ENCODE assay signal across 10 mouse cellular contexts in the genomic region with DNA sequence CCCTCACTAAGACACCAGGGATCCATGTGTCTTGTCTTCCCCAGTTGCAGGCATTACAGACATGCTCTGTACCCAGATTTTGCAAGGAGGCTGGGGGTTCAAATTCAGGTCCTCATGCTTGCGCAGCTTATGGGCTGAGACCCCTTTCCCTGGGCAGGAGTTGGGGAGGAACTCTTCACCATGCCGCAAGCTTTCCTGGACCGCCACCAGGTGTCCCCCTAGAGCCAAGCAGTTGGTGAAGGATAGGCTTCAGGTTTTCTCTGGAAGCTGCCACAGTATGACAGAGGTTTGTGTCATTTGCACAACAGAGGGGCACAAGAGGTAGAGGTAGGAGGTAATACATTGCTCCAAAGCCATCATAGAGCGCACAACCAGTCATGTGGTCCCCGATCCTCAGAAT. TPM values are rescaled to one million over a fixed set of nuclear protein-coding genes. Genes with fewer than 3 reads are reported as not detected.
DNase-seq lines count a peak whose midpoint lies in the region; ATAC-seq and TF ChIP-seq lines count a peak whose summit lies in the region.
"Had no signal": no experiment of that assay in that cellular context is flagged by ENCODE, and none has a peak within 500 bp of the region (broad histone marks: within the 10 kb centered on the region; RNA-seq: fewer than 3 reads in every experiment).

No protein-coding gene starts in this region.

- no peak overlapping the region for H3K9ac ChIP-seq in forebrain, postnatal 0 days
- no peak overlapping the region for H3K9ac ChIP-seq in forebrain, embryonic 13.5 days
- H3K9ac ChIP-seq in liver, embryonic 12.5 days: no peak overlapping the region
- H3K9ac ChIP-seq: limb, embryonic 12.5 days had no signal

- 37% methylated on average over 5 of the region's 5 CpGs for WGBS in forebrain, postnatal 0 days
- WGBS in forebrain, embryonic 13.5 days: 36% methylated on average over 5 of the region's 5 CpGs
- 35% methylated on average over 5 of the region's 5 CpGs for WGBS in liver, embryonic 12.5 days (ENCODE audit: insufficient replicate concordance)
- WGBS in limb, embryonic 10.5 days: 33% methylated on average over 5 of the region's 5 CpGs

- H3K4me2 ChIP-seq in forebrain, postnatal 0 days (ENCODE audit: low read depth): no peak overlapping the region
- no peak overlapping the region for H3K4me2 ChIP-seq in forebrain, embryonic 13.5 days
- no peak overlapping the region for H3K4me2 ChIP-seq in liver, embryonic 12.5 days
- H3K4me2 ChIP-seq: limb, embryonic 12.5 days had no signal

- TF ChIP-seq CTCF in forebrain, postnatal 0 days (IDR thresholded peaks at IDR 0.05; ENCODE audit: low read depth): peak; percentile 84

- H3K9me3 ChIP-seq in forebrain, postnatal 0 days (ENCODE audit: low read length): no peaks in the 10 kb centered on the region
- no peaks in the 10 kb centered on the region for H3K9me3 ChIP-seq in forebrain, embryonic 13.5 days (replicated peaks)
- H3K9me3 ChIP-seq in liver, embryonic 12.5 days (replicated peaks): no peaks in the 10 kb centered on the region
- no peaks in the 10 kb centered on the region for H3K9me3 ChIP-seq in limb, embryonic 10.5 days (replicated peaks)
- H3K9me3 ChIP-seq: limb, embryonic 12.5 days had no signal

- no peaks in the 10 kb centered on the region for H3K4me1 ChIP-seq in forebrain, postnatal 0 days (ENCODE audit: insufficient read depth)
- H3K4me1 ChIP-seq in forebrain, embryonic 13.5 days: no peaks in the 10 kb centered on the region
- no peaks in the 10 kb centered on the region for H3K4me1 ChIP-seq in liver, embryonic 12.5 days
- peaks cover 6% of the 10 kb centered on the region; the same call in 1 of the 2 replicates for H3K4me1 ChIP-seq in limb, embryonic 10.5 days
- H3K4me1 ChIP-seq: limb, embryonic 12.5 days had no signal

- no peaks in the 10 kb centered on the region for H3K36me3 ChIP-seq in forebrain, postnatal 0 days (ENCODE audit: insufficient read depth)
- H3K36me3 ChIP-seq in forebrain, embryonic 13.5 days (ENCODE audit: poor library complexity, severe bottlenecking): no peaks in the 10 kb centered on the region
- H3K36me3 ChIP-seq in liver, embryonic 12.5 days: no peaks in the 10 kb centered on the region
- no peaks in the 10 kb centered on the region for H3K36me3 ChIP-seq in limb, embryonic 10.5 days
- H3K36me3 ChIP-seq: limb, embryonic 12.5 days had no signal

- H3K4me3 ChIP-seq in forebrain, postnatal 0 days (ENCODE audit: low read depth, low read length): no peak overlapping the region
- H3K4me3 ChIP-seq in forebrain, embryonic 13.5 days: no peak overlapping the region
- no peak overlapping the region for H3K4me3 ChIP-seq in liver, embryonic 12.5 days
- no peak overlapping the region for H3K4me3 ChIP-seq in limb, embryonic 10.5 days
- H3K4me3 ChIP-seq: limb, embryonic 12.5 days had no signal

- no peak for ATAC-seq in forebrain, postnatal 0 days
- no peak for ATAC-seq in forebrain, embryonic 13.5 days
- no peak for ATAC-seq in liver, embryonic 12.5 days
- no peak for ATAC-seq in granulocyte monocyte progenitor cell, adult 5-6 weeks (replicated peaks; ENCODE audit: poor library complexity, severe bottlenecking)
- ATAC-seq: Patski had no signal

- no peak overlapping the region for H3K27ac ChIP-seq in forebrain, postnatal 0 days (ENCODE audit: low read depth, low read length)
- H3K27ac ChIP-seq in forebrain, embryonic 13.5 days: no peak overlapping the region
- H3K27ac ChIP-seq in liver, embryonic 12.5 days: no peak overlapping the region
- no peak overlapping the region; the same call in 1 of the 2 replicates for H3K27ac ChIP-seq in limb, embryonic 10.5 days
- H3K27ac ChIP-seq: limb, embryonic 12.5 days had no signal

- DNase-seq in forebrain, postnatal 0 days: peak; percentile 50
- DNase-seq in liver (peak; percentile 24), NIH3T3 (ENCODE audit: low read depth) (peak; percentile 11)
- DNase-seq in limb, embryonic 10.5 days (ENCODE audit: low spot score): peak; percentile 76
- DNase-seq in spleen, postnatal 4 days (ENCODE audit: low spot score in 2 of 2): no peak

- H3K27me3 ChIP-seq in forebrain, postnatal 0 days (ENCODE audit: insufficient read depth, low read length): no peaks in the 10 kb centered on the region; the same call in 1 of the 2 replicates
- H3K27me3 ChIP-seq in forebrain, embryonic 13.5 days: no peaks in the 10 kb centered on the region
- H3K27me3 ChIP-seq in liver, embryonic 12.5 days (replicated peaks): no peaks in the 10 kb centered on the region
- H3K27me3 ChIP-seq in limb, embryonic 10.5 days (ENCODE audit: low read depth, poor library complexity, severe bottlenecking): no peaks in the 10 kb centered on the region
- H3K27me3 ChIP-seq: limb, embryonic 12.5 days; Patski had no signal

RNA-seq across cellular contexts. Expression of a gene that starts 28.3 kb away (rescaled TPM):
- total RNA-seq in forebrain, postnatal 0 days (2014; rRNA removed): 0.05 and 0.08 TPM in 2 replicates
- 0.30 and 0.40 TPM in 2 replicates for polyA plus RNA-seq in forebrain, postnatal 0 days (2015; fragmentation: Nextera tagmentation; extraction: Ambion mirVana)
- 0.16 TPM in 1 of 2 replicates, not detected in the other for polyA plus RNA-seq in forebrain, embryonic 13.5 days (2015; fragmentation: Nextera tagmentation; extraction: Ambion mirVana)
- not detected in 2 replicates for polyA plus RNA-seq in liver, embryonic 12.5 days (2016; fragmentation: Nextera tagmentation; extraction: Ambion mirVana)
- polyA plus RNA-seq in limb, embryonic 10.5 days (2016; fragmentation: Nextera tagmentation; extraction: Ambion mirVana): not detected in 2 replicates
- not detected in 2 replicates for total RNA-seq in granulocyte monocyte progenitor cell, adult 5-6 weeks (2014; fragmentation: Nextera tagmentation)
- not detected in 2 replicates for total RNA-seq in granulocyte monocyte progenitor cell, adult 5-6 weeks (2017)
- polyA plus RNA-seq: limb, embryonic 12.5 days; Patski had no signal

Comparison
In these comparisons a context has a peak if more than half of its experiments do, and no peak if none do; other contexts are left out.
1. DNase-seq: peak in forebrain, postnatal 0 days (single experiment), liver (single experiment), NIH3T3 (single experiment) and limb, embryonic 10.5 days (single experiment); none in spleen, postnatal 4 days (0 of 2).